Mouse (Mus musculus): ENCODE measurements around the gene Auts2. TPM values are rescaled to one million over a fixed set of nuclear protein-coding genes. Genes with fewer than 3 reads are reported as not detected.

Auts2 gene
- total RNA-seq, 2 experiments from 2014 or later, result 40.8 to 53.0 TPM

- intact Hi-C loops (cut with DNase I), result no loop called here
- DNase-seq, result no peak
Observed at GRCm38 (mm10) chr5:132206220-132206619, 336.9 kb downstream of the Auts2 start.

GRCm38 (mm10) chr5:132203846-132204245 lies 339.3 kb downstream of the Auts2 start:
- intact Hi-C loops (cut with DNase I), result no loop called here
- DNase-seq, result no peak

GRCm38 (mm10) chr5:132201077-132201645 lies 342.0 kb downstream of the Auts2 start:
- intact Hi-C loops (cut with DNase I), result no loop called here
- peak in 1 of 2 experiments; percentile 14 for DNase-seq

- DNase-seq, result no peak
- intact Hi-C loops (cut with DNase I), result no loop called here
Observed at GRCm38 (mm10) chr5:132200595-132200994, 342.5 kb downstream of the Auts2 start.

- peak; percentile 61 to 64 for DNase-seq
- intact Hi-C loops (cut with DNase I), result no loop called here
Observed at GRCm38 (mm10) chr5:132195048-132195533, 348.1 kb downstream of the Auts2 start.

- peak; percentile 50 to 53 for DNase-seq
- intact Hi-C loops (cut with DNase I), result no loop called here
Observed at GRCm38 (mm10) chr5:132190190-132190589, 353.0 kb downstream of the Auts2 start.

GRCm38 (mm10) chr5:132186659-132187058 lies 356.5 kb downstream of the Auts2 start:
- intact Hi-C loops (cut with DNase I), result no loop called here
- no peak for DNase-seq

GRCm38 (mm10) chr5:132186221-132186620 lies 356.9 kb downstream of the Auts2 start:
- DNase-seq, result no peak
- intact Hi-C loops (cut with DNase I), result no loop called here

- intact Hi-C loops (cut with DNase I), result no loop called here
- no peak for DNase-seq
Observed at GRCm38 (mm10) chr5:132184395-132185095, 358.6 kb downstream of the Auts2 start.

- intact Hi-C loops (cut with DNase I), result no loop called here
- DNase-seq, result no peak
Observed at GRCm38 (mm10) chr5:132182077-132182476, 361.1 kb downstream of the Auts2 start.

GRCm38 (mm10) chr5:132170010-132170409 lies 373.1 kb downstream of the Auts2 start:
- intact Hi-C loops (cut with DNase I), result no loop called here
- peak; percentile 64 to 70 for DNase-seq

- DNase-seq, result no peak
- intact Hi-C loops (cut with DNase I), result no loop called here
Observed at GRCm38 (mm10) chr5:132168805-132169204, 374.3 kb downstream of the Auts2 start.

- intact Hi-C loops (cut with DNase I), result no loop called here
Observed at GRCm38 (mm10) chr5:132168224-132168623, 374.9 kb downstream of the Auts2 start.

GRCm38 (mm10) chr5:132166559-132166958 lies 376.6 kb downstream of the Auts2 start:
- intact Hi-C loops (cut with DNase I), result no loop called here
- no peak for DNase-seq

More at GRCm38 (mm10) chr5:132168224-132168623, 374.9 kb downstream of the Auts2 start:
- DNase-seq, result no peak

GRCm38 (mm10) chr5:132163960-132164359 lies 379.2 kb downstream of the Auts2 start:
- DNase-seq, result no peak
- intact Hi-C loops (cut with DNase I), result no loop called here

GRCm38 (mm10) chr5:132162206-132162533 lies 381.0 kb downstream of the Auts2 start:
- intact Hi-C loops (cut with DNase I), result no loop called here
- no peak for DNase-seq

GRCm38 (mm10) chr5:132161338-132162205 lies 381.6 kb downstream of the Auts2 start:
- intact Hi-C loops (cut with DNase I), result no loop called here
- peak; percentile 47 to 51 for DNase-seq

- intact Hi-C loops (cut with DNase I), result no loop called here
- DNase-seq, result no peak
Observed at GRCm38 (mm10) chr5:132144181-132144580, 399.0 kb downstream of the Auts2 start.

GRCm38 (mm10) chr5:132140816-132141215 lies 402.3 kb downstream of the Auts2 start:
- DNase-seq, result no peak
- intact Hi-C loops (cut with DNase I), result no loop called here

- DNase-seq, result no peak
- intact Hi-C loops (cut with DNase I), result no loop called here
Observed at GRCm38 (mm10) chr5:132135941-132136663, 407.0 kb downstream of the Auts2 start.

- intact Hi-C loops (cut with DNase I), result no loop called here
- DNase-seq, result no peak
Observed at GRCm38 (mm10) chr5:132131948-132132347, 411.2 kb downstream of the Auts2 start.
